Mouse (Mus musculus) kidney, adult 2 months (tissue): ENCODE results near the gene Dkk2. TPM values are rescaled to one million over a fixed set of nuclear protein-coding genes. Genes with fewer than 3 reads are reported as not detected.
A peak's percentile ranks its signal among the peaks of the same experiment; 100 is the strongest.

Source experiments
- DNase-seq: peaks from one replicate; pipeline ENCODE4 v3.0.0; 2021
- H3K27ac ChIP-seq: fragments of 200-500 bp; 2 replicates; pipeline ENCODE4 v1.5.1; 2012; ENCODE audit warnings: low read depth, low read length, control low read depth, inconsistent platforms; ENCODE audit not compliant: insufficient read depth
- H3K27me3 ChIP-seq: fragments of 200-500 bp; replicated peaks from 2 replicates; pipeline ENCODE4 v1.6.1; 2012; ENCODE audit warnings: mild to moderate bottlenecking, moderate library complexity, low read length, inconsistent platforms; ENCODE audit not compliant: control insufficient read depth, insufficient read depth
- H3K36me3 ChIP-seq: fragments of 200-500 bp; 2 replicates; pipeline ENCODE4 v1.6.1; 2012; ENCODE audit warnings: mild to moderate bottlenecking, moderate library complexity, low read length, inconsistent platforms; ENCODE audit not compliant: control insufficient read depth, insufficient read depth
- H3K4me1 ChIP-seq: fragments of 200-500 bp; 2 replicates; pipeline ENCODE4 v1.6.1; 2011; ENCODE audit warnings: low read length; ENCODE audit not compliant: control insufficient read depth, insufficient read depth
- H3K4me3 ChIP-seq: fragments of 200-500 bp; 2 replicates; pipeline ENCODE4 v1.5.1; 2011; ENCODE audit warnings: mild to moderate bottlenecking, low read depth, low read length, control low read depth; ENCODE audit not compliant: insufficient read depth
- CTCF ChIP-seq: fragments of 200-500 bp; conservative IDR thresholded peaks from 2 replicates; pipeline ENCODE4 v1.5.1; 2011; ENCODE audit warnings: low read depth, mild to moderate bottlenecking, control low read depth, low read length, moderate library complexity, mixed read lengths; ENCODE audit not compliant: insufficient read depth, insufficient read length
- POLR2A ChIP-seq: fragments of 200-500 bp; IDR thresholded peaks from one replicate; pipeline ENCODE4 v1.6.1; 2011; ENCODE audit warnings: low read depth, low read length, control low read depth
- WGBS: fragments of 180-500 bp; shearing (Covaris S2); methylation state at CpG from one replicate; pipeline ENCODE4 v1.1.7; 2018; 5-methylcytosine and 5-hydroxymethylcytosine counted together
- polyA plus RNA-seq: library from polyadenylated mRNA; depleted of rRNA; stranded (reverse); fragments of >200 nt; gene quantifications from 2 replicates; pipeline ENCODE4 v1.2.3, GENCODE M21; 2012

The Dkk2 gene
- polyA plus RNA-seq, 1 experiment: 12.3 TPM

DNA sequence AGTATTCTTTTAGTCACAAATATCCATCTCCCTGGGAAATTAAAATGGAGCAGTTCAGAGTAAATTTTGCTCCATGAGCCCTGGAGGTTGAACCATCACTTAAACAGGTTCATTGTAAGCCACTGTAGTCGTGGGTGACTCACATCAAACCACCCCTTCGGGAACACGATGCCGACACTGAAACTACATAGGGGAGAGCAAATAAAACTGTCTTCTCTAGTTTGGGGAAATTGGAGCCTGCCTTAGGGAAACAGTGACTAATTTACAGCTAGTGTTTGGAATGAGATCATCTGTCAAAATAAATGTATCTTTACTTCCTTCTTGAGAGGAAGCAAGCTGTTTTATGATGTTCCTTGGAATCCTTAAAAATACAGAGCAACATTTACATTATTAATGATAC, 21.1 kb upstream of the Dkk2 start:
- no peaks in the 10 kb centered on the region for H3K36me3 ChIP-seq
- 21% methylated on average over 4 of the region's 4 CpGs for WGBS
- no peak for DNase-seq
- H3K4me1 ChIP-seq: peaks cover 3% of the 10 kb centered on the region; the same call in 1 of the 2 replicates
- H3K27me3 ChIP-seq: no peaks in the 10 kb centered on the region
- H3K4me3 ChIP-seq: no peak overlapping the region
- TF ChIP-seq CTCF (no peak), POLR2A (no peak)
- H3K27ac ChIP-seq: no peak overlapping the region

DNA sequence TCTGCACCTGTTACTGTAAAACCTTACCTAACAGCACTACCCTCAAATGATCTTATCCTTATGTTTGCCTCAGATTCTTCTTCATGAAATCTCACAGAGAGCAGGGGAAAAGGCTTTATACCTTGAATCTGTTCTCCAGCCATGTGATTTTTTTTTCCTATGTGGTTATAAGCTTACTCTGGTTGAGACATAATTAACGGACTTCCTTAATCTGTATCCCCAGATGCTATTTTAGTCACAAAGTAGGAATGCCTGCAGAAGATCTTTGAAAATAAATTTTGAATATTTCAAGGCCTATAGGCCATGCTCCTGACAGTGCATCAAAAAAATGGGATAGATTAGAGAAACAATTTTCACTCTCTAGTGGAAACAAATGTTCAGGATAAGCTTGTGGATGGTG, 20.2 kb upstream of the Dkk2 start:
- no peak overlapping the region for H3K4me3 ChIP-seq
- H3K27ac ChIP-seq: no peak overlapping the region
- no peaks in the 10 kb centered on the region for H3K27me3 ChIP-seq
- peaks cover 3% of the 10 kb centered on the region; the same call in 1 of the 2 replicates for H3K4me1 ChIP-seq
- DNase-seq: no peak
- 72% methylated on average over 1 of the region's 1 CpGs for WGBS
- no peaks in the 10 kb centered on the region for H3K36me3 ChIP-seq
- TF ChIP-seq CTCF (no peak), POLR2A (no peak)

GRCm38 (mm10) chr3:132070949-132071348, 14.1 kb upstream of the Dkk2 start:
- DNase-seq: peak; percentile 49
- TF ChIP-seq CTCF (peak; percentile 61), POLR2A (no peak)
- Histone ChIP-seq H3K4me3 (no peak overlapping the region), H3K4me1 (no peaks in the 10 kb centered on the region), H3K27ac (no peak overlapping the region), H3K27me3 (no peaks in the 10 kb centered on the region), H3K36me3 (no peaks in the 10 kb centered on the region)
- WGBS: 57% methylated on average over 2 of the region's 2 CpGs

GRCm38 (mm10) chr3:132084018-132084417, 1.1 kb upstream of the Dkk2 start:
- 5% methylated on average over 13 of the region's 13 CpGs for WGBS
- Histone ChIP-seq H3K36me3 (no peaks in the 10 kb centered on the region), H3K27me3 (no peaks in the 10 kb centered on the region), H3K4me3 (peak overlapping the region; percentile 54; the same call in 1 of the 2 replicates), H3K4me1 (no peaks in the 10 kb centered on the region; the same call in 1 of the 2 replicates), H3K27ac (no peak overlapping the region)
- peak; percentile 95 for DNase-seq
- TF ChIP-seq POLR2A: no peak
- peak; percentile 67 for TF ChIP-seq CTCF

GRCm38 (mm10) chr3:132084680-132085079, 412 bp upstream of the Dkk2 start:
- WGBS: 3% methylated on average over 8 of the region's 8 CpGs
- no peaks in the 10 kb centered on the region for H3K36me3 ChIP-seq
- peak; percentile 53 for DNase-seq
- H3K4me3 ChIP-seq: peak overlapping the region; percentile 54
- TF ChIP-seq POLR2A (no peak), CTCF (no peak)
- H3K27ac ChIP-seq: peak overlapping the region; percentile 36; the same call in 1 of the 2 replicates
- H3K4me1 ChIP-seq: no peaks in the 10 kb centered on the region; the same call in 1 of the 2 replicates
- H3K27me3 ChIP-seq: no peaks in the 10 kb centered on the region

GRCm38 (mm10) chr3:132085823-132086350, 795 bp downstream of the Dkk2 start:
- peak; percentile 21 for DNase-seq
- H3K36me3 ChIP-seq: no peaks in the 10 kb centered on the region
- no peak overlapping the region for H3K27ac ChIP-seq
- no peaks in the 10 kb centered on the region for H3K27me3 ChIP-seq
- no peaks in the 10 kb centered on the region; the same call in 1 of the 2 replicates for H3K4me1 ChIP-seq
- TF ChIP-seq POLR2A (no peak), CTCF (no peak)
- H3K4me3 ChIP-seq: peak overlapping the region; percentile 54
- 1% methylated on average over 23 of the region's 23 CpGs for WGBS

- WGBS: 32% methylated on average over 5 of the region's 5 CpGs
- Histone ChIP-seq H3K36me3 (no peaks in the 10 kb centered on the region), H3K27me3 (no peaks in the 10 kb centered on the region), H3K27ac (no peak overlapping the region), H3K4me1 (no peaks in the 10 kb centered on the region; the same call in 1 of the 2 replicates), H3K4me3 (peak overlapping the region; percentile 62)
- no peak for TF ChIP-seq POLR2A
- TF ChIP-seq CTCF: no peak
- no peak for DNase-seq
Measured at GRCm38 (mm10) chr3:132086461-132086860, 1.4 kb downstream of the Dkk2 start.
